Mouse (Mus musculus) hindbrain, postnatal 0 days (tissue): ENCODE data around the gene Odam. TPM values are rescaled to one million over a fixed set of nuclear protein-coding genes. Genes with fewer than 3 reads are reported as not detected.

Experiments
- ATAC-seq: fragments of 200-750 bp; cut with Nextera tagmentation; 2 replicates; pipeline ENCODE4 v1.8.0; 2017; ENCODE audit warnings: mild to moderate bottlenecking, moderate TSS enrichment, moderate library complexity
- DNase-seq: peaks from one replicate; pipeline ENCODE4 v3.0.0-alpha.2; 2015; ENCODE audit warnings: low spot score
- H3K27ac ChIP-seq: fragments of 300-500 bp; sonication (generic); 2 replicates; pipeline ENCODE4 v1.5.1; 2014; ENCODE audit warnings: mild to moderate bottlenecking
- H3K27me3 ChIP-seq: fragments of 300-500 bp; sonication (generic); 2 replicates; pipeline ENCODE4 v1.6.1; 2014; ENCODE audit warnings: low read length, mixed read lengths; ENCODE audit not compliant: insufficient read depth
- H3K36me3 ChIP-seq: fragments of 300-500 bp; sonication (generic); 2 replicates; pipeline ENCODE4 v1.6.1; 2014; ENCODE audit warnings: low read length, mixed read lengths; ENCODE audit not compliant: insufficient read depth
- H3K4me1 ChIP-seq: fragments of 300-500 bp; sonication (generic); 2 replicates; pipeline ENCODE4 v1.6.1; 2014; ENCODE audit warnings: antibody characterized with exemption, low read length, mixed read lengths; ENCODE audit not compliant: insufficient read depth
- H3K4me2 ChIP-seq: fragments of 300-500 bp; sonication (generic); 2 replicates; pipeline ENCODE4 v1.6.1; 2014; ENCODE audit warnings: low read depth, mild to moderate bottlenecking, low read length, moderate library complexity, mixed read lengths
- H3K4me3 ChIP-seq: fragments of 300-500 bp; sonication (generic); 2 replicates; pipeline ENCODE4 v1.5.1; 2014; ENCODE audit warnings: low read length
- H3K9ac ChIP-seq: fragments of 300-500 bp; sonication (generic); replicated peaks from 2 replicates; pipeline ENCODE4 v1.6.1; 2014; ENCODE audit warnings: mild to moderate bottlenecking, low read length, moderate library complexity, mixed read lengths
- H3K9me3 ChIP-seq: fragments of 300-500 bp; sonication (generic); 2 replicates; pipeline ENCODE4 v1.6.1; 2016; ENCODE audit warnings: low read length, mixed read lengths
- CTCF ChIP-seq: IDR thresholded peaks from 2 replicates; pipeline ENCODE4 v1.5.1; 2016; ENCODE audit warnings: antibody characterized with exemption, control low read depth, low read depth
- polyA plus RNA-seq: library from polyadenylated mRNA; unstranded; fragments of >200 nt; fragmentation: Nextera tagmentation; extraction: Ambion mirVana; gene quantifications from 2 replicates; pipeline ENCODE4 v1.2.1, GENCODE M21; 2015
- total RNA-seq: library from RNA; depleted of rRNA; stranded (reverse); fragments of >200 nt; gene quantifications from 2 replicates; pipeline ENCODE4 v1.2.3, GENCODE M21; 2014; rRNA removed

The Odam gene
- total and polyA plus RNA-seq, 2 experiments from 2014 or later: not detected

DNA sequence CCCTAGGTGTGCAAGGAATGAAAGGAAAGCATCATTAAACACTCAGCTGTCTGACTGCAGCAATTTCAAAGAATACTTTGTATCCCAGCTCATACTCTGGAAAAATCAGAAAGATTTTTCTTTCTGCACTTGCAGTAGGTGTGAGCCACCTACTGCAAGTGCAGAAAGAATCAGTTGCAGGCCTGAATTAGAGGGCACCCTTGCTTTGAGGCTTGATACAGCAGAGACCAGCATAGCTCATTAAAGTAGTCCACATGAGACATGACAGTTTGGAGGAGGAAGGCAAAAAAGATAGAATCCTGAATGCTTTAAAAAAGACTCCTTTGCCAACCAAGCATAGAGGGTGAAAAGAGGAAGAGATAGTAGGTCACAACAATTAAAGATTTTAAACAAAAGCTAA is 57.7 kb downstream of the Odam start:
- Histone ChIP-seq H3K9me3 (no peaks in the 10 kb centered on the region), H3K9ac (no peak overlapping the region), H3K4me1 (no peaks in the 10 kb centered on the region), H3K36me3 (no peaks in the 10 kb centered on the region), H3K27ac (no peak overlapping the region), H3K27me3 (no peaks in the 10 kb centered on the region), H3K4me2 (no peak overlapping the region), H3K4me3 (no peak overlapping the region)
- TF ChIP-seq CTCF: no peak
- no peak for ATAC-seq
- no peak for DNase-seq

Other genes starting within 250 kb of the Odam start
- not detected in 2 replicates for gene Csn1s1, start 218.8 kb upstream of the Odam start, total RNA-seq
- gene Csn1s1, start 218.8 kb upstream of the Odam start, polyA plus RNA-seq: 0.18 TPM in 1 of 2 replicates, not detected in the other
- not detected in 2 replicates for gene Csn2, start 185.4 kb upstream of the Odam start, total RNA-seq
- gene Csn2, start 185.4 kb upstream of the Odam start, polyA plus RNA-seq: not detected in 2 replicates
- not detected in 2 replicates for gene Csn1s2a, start 110.5 kb upstream of the Odam start, total RNA-seq
- gene Csn1s2a, start 110.5 kb upstream of the Odam start, polyA plus RNA-seq: not detected in 2 replicates
- gene Csn1s2b, start 76.9 kb upstream of the Odam start, total RNA-seq: not detected in 2 replicates
- not detected in 2 replicates for gene Csn1s2b, start 76.9 kb upstream of the Odam start, polyA plus RNA-seq
- gene Prr27, start 59.3 kb upstream of the Odam start, total RNA-seq: not detected in 2 replicates
- not detected in 2 replicates for gene Prr27, start 59.3 kb upstream of the Odam start, polyA plus RNA-seq
- gene Csn3, start 40.5 kb downstream of the Odam start, total RNA-seq: not detected in 2 replicates
- 0.20 TPM in 1 of 2 replicates, not detected in the other for gene Csn3, start 40.5 kb downstream of the Odam start, polyA plus RNA-seq
- gene 2310003L06Rik, start 84.4 kb downstream of the Odam start, total RNA-seq: not detected in 2 replicates
- not detected in 2 replicates for gene 2310003L06Rik, start 84.4 kb downstream of the Odam start, polyA plus RNA-seq
- not detected in 2 replicates for gene Gm28434, start 84.5 kb downstream of the Odam start, total RNA-seq
- gene Gm28434, start 84.5 kb downstream of the Odam start, polyA plus RNA-seq: 0.33 TPM in 1 of 2 replicates, not detected in the other
- not detected in 2 replicates for gene Cabs1, start 94.4 kb downstream of the Odam start, total RNA-seq
- not detected in 2 replicates for gene Cabs1, start 94.4 kb downstream of the Odam start, polyA plus RNA-seq
- not detected in 2 replicates for gene Smr3a, start 117.5 kb downstream of the Odam start, total RNA-seq
- gene Smr3a, start 117.5 kb downstream of the Odam start, polyA plus RNA-seq: 0.50 TPM in 1 of 2 replicates, not detected in the other
- gene Smr2, start 201.5 kb downstream of the Odam start, total RNA-seq: not detected in 2 replicates
- not detected in 2 replicates for gene Smr2, start 201.5 kb downstream of the Odam start, polyA plus RNA-seq
- not detected in 2 replicates for gene Gm11116, start 226.5 kb downstream of the Odam start, total RNA-seq
- not detected in 2 replicates for gene Gm11116, start 226.5 kb downstream of the Odam start, polyA plus RNA-seq